Mouse (Mus musculus): Measurements from ENCODE around the gene Grin2a.

GRCm38 (mm10) chr16:9751045-9751569, 244.3 kb downstream of the Grin2a start:
- no peak for TF ChIP-seq POLR2A (IDR thresholded peaks at IDR 0.05; ENCODE audit: low read depth, low read length)
- peak; percentile 21; the same call in 1 of the 2 replicates for TF ChIP-seq CTCF (conservative IDR thresholded peaks at IDR 0.05; ENCODE audit: insufficient read depth, insufficient read length, low read depth, low read length)
